ENCODE assay signal across 10 mouse cellular contexts in genomic region chr2:157801505-157802357, GRCm38 (mm10).
DNase-seq lines count a peak whose midpoint lies in the region; ATAC-seq and TF ChIP-seq lines count a peak whose summit lies in the region.
"Had no signal": no experiment of that assay in that cellular context is flagged by ENCODE, and none has a peak within 500 bp of the region (broad histone marks: within the 10 kb centered on the region; RNA-seq: fewer than 3 reads in every experiment).

No protein-coding gene starts in this region.

- no peaks in the 10 kb centered on the region for H3K36me3 ChIP-seq in kidney, embryonic 14.5 days (ENCODE audit: control insufficient read depth, insufficient read depth, low read length)
- H3K36me3 ChIP-seq in embryonic facial prominence, embryonic 15.5 days = 0 out of 2 replicates have a peak, but pooled peaks cover 8% of the 10 kb centered on the region
- no peaks in the 10 kb centered on the region for H3K36me3 ChIP-seq in hindbrain, postnatal 0 days (ENCODE audit: insufficient read depth, low read length)
- 0 out of 2 replicates have a peak, but pooled peaks cover 2% of the 10 kb centered on the region for H3K36me3 ChIP-seq in midbrain, embryonic 16.5 days (ENCODE audit: control insufficient read depth, insufficient read depth, low read length)

- no peak for DNase-seq in kidney, adult 18-20 months
- no peak for DNase-seq in hindbrain, postnatal 0 days (ENCODE audit: low spot score)
- DNase-seq in urinary bladder, postnatal 14 days (ENCODE audit: low spot score) = no peak
- DNase-seq in thymus, postnatal 0 days (ENCODE audit: low spot score) = no peak
- DNase-seq in adrenal gland, postnatal 4 days (ENCODE audit: low spot score in 2 of 2) = no peak
- DNase-seq: gastrocnemius, postnatal 10 days had no signal

- no peaks in the 10 kb centered on the region for H3K9me3 ChIP-seq in kidney, embryonic 14.5 days (ENCODE audit: control insufficient read depth, low read length)
- no peaks in the 10 kb centered on the region for H3K9me3 ChIP-seq in embryonic facial prominence, embryonic 15.5 days (replicated peaks)
- no peaks in the 10 kb centered on the region for H3K9me3 ChIP-seq in hindbrain, postnatal 0 days (ENCODE audit: low read length)
- no peaks in the 10 kb centered on the region for H3K9me3 ChIP-seq in midbrain, embryonic 16.5 days (replicated peaks; ENCODE audit: control insufficient read depth, low read length, poor library complexity, severe bottlenecking)

- no peak for ATAC-seq in kidney, embryonic 14.5 days (ENCODE audit: low FRiP score, low TSS enrichment)
- ATAC-seq in embryonic facial prominence, embryonic 15.5 days (ENCODE audit: insufficient number of reproducible peaks, low FRiP score, low TSS enrichment, low read depth) = no peak
- no peak for ATAC-seq in hindbrain, postnatal 0 days
- no peak for ATAC-seq in midbrain, embryonic 16.5 days
- ATAC-seq: inflammation-experienced regulatory T-cells, adult 6 months had no signal

- H3K27me3 ChIP-seq in kidney, embryonic 14.5 days (ENCODE audit: control insufficient read depth, insufficient read depth, low read length) = no peaks in the 10 kb centered on the region
- H3K27me3 ChIP-seq in embryonic facial prominence, embryonic 15.5 days = no peaks in the 10 kb centered on the region
- H3K27me3 ChIP-seq in hindbrain, postnatal 0 days (ENCODE audit: insufficient read depth, low read length) = no peaks in the 10 kb centered on the region
- no peaks in the 10 kb centered on the region for H3K27me3 ChIP-seq in midbrain, embryonic 16.5 days (ENCODE audit: control insufficient read depth, insufficient read depth, low read depth, low read length)

- H3K4me1 ChIP-seq in kidney, embryonic 14.5 days (ENCODE audit: control insufficient read depth, insufficient read depth, low read length) = peaks cover 25% of the 10 kb centered on the region
- H3K4me1 ChIP-seq in embryonic facial prominence, embryonic 15.5 days = peaks cover 34% of the 10 kb centered on the region
- peaks cover 33% of the 10 kb centered on the region for H3K4me1 ChIP-seq in hindbrain, postnatal 0 days (ENCODE audit: insufficient read depth, low read length)
- H3K4me1 ChIP-seq in midbrain, embryonic 16.5 days (ENCODE audit: control insufficient read depth, insufficient read depth, low read length) = peaks cover 50% of the 10 kb centered on the region

- peak overlapping the region; percentile 33 for H3K27ac ChIP-seq in kidney, embryonic 14.5 days (ENCODE audit: low read depth, low read length)
- H3K27ac ChIP-seq in embryonic facial prominence, embryonic 15.5 days (replicated peaks) = 0 out of 2 replicates have a peak overlapping the region, but pooled peaks have one; percentile 41
- H3K27ac ChIP-seq in hindbrain, postnatal 0 days = peak overlapping the region; percentile 78
- H3K27ac ChIP-seq in midbrain, embryonic 16.5 days (ENCODE audit: low read length) = peak overlapping the region; percentile 91

- no peak overlapping the region for H3K4me2 ChIP-seq in kidney, embryonic 14.5 days (replicated peaks; ENCODE audit: low read depth, low read length)
- H3K4me2 ChIP-seq in embryonic facial prominence, embryonic 15.5 days (replicated peaks) = no peak overlapping the region
- H3K4me2 ChIP-seq in hindbrain, postnatal 0 days (ENCODE audit: low read depth, low read length) = peak overlapping the region; percentile 23; the same call in 1 of the 2 replicates
- H3K4me2 ChIP-seq in midbrain, embryonic 16.5 days (ENCODE audit: low read length) = peak overlapping the region; percentile 30

- H3K9ac ChIP-seq in kidney, embryonic 14.5 days (ENCODE audit: low read depth, low read length) = no peak overlapping the region; the same call in 1 of the 2 replicates
- no peak overlapping the region for H3K9ac ChIP-seq in embryonic facial prominence, embryonic 15.5 days
- peak overlapping the region; percentile 37; the same call in 1 of the 2 replicates for H3K9ac ChIP-seq in hindbrain, postnatal 0 days (replicated peaks; ENCODE audit: low read length)
- peak overlapping the region; percentile 50; the same call in 1 of the 2 replicates for H3K9ac ChIP-seq in midbrain, embryonic 16.5 days (ENCODE audit: low read depth, low read length)

- H3K4me3 ChIP-seq in kidney, embryonic 14.5 days (ENCODE audit: low read length) = no peak overlapping the region
- no peak overlapping the region for H3K4me3 ChIP-seq in embryonic facial prominence, embryonic 15.5 days (replicated peaks)
- H3K4me3 ChIP-seq in hindbrain, postnatal 0 days (ENCODE audit: low read length) = no peak overlapping the region
- H3K4me3 ChIP-seq in midbrain, embryonic 16.5 days (ENCODE audit: low read depth, low read length) = no peak overlapping the region

- TF ChIP-seq CTCF in hindbrain, postnatal 0 days (IDR thresholded peaks at IDR 0.05; ENCODE audit: low read depth) = no peak

- 29% methylated on average over 8 of the region's 8 CpGs for WGBS in kidney, embryonic 14.5 days
- 29% methylated on average over 8 of the region's 8 CpGs for WGBS in embryonic facial prominence, embryonic 15.5 days
- 19% methylated on average over 8 of the region's 8 CpGs for WGBS in hindbrain, postnatal 0 days
- WGBS in midbrain, embryonic 16.5 days = 13% methylated on average over 8 of the region's 8 CpGs

Comparison
In these comparisons a context has a peak if more than half of its experiments do, and no peak if none do; other contexts are left out.
1. H3K27ac ChIP-seq: peak in every context shown above with its lines; median percentile 91 in midbrain, embryonic 16.5 days; 78 in hindbrain, postnatal 0 days; 41 in embryonic facial prominence, embryonic 15.5 days; 33 in kidney, embryonic 14.5 days.
2. H3K4me2 ChIP-seq: peak in hindbrain, postnatal 0 days (single experiment) and midbrain, embryonic 16.5 days (single experiment); none in kidney, embryonic 14.5 days (single experiment) and embryonic facial prominence, embryonic 15.5 days (single experiment).
3. H3K9ac ChIP-seq: peak in hindbrain, postnatal 0 days (single experiment) and midbrain, embryonic 16.5 days (single experiment); none in kidney, embryonic 14.5 days (single experiment) and embryonic facial prominence, embryonic 15.5 days (single experiment).